Mouse (Mus musculus): Measurements from ENCODE around the gene Uhrf1.

GRCm38 (mm10) chr17:56254695-56255094, 48.4 kb upstream of the Uhrf1 start:
- TF ChIP-seq POLR2A (IDR thresholded peaks at IDR 0.05; ENCODE audit: borderline replicate concordance, low read depth, low read length), result no peak
- no peak for TF ChIP-seq CTCF (IDR thresholded peaks at IDR 0.05; ENCODE audit: low read depth, low read length)
